Mouse (Mus musculus): ENCODE data around the gene Lta. TPM values are rescaled to one million over a fixed set of nuclear protein-coding genes. Genes with fewer than 3 reads are reported as not detected.
A peak's percentile ranks its signal among the peaks of the same experiment; 100 is the strongest.

Gene Lta
- polyA plus RNA-seq (2014; fragmentation: Nextera tagmentation; extraction: Ambion mirVana), result not detected in 2 replicates

DNA sequence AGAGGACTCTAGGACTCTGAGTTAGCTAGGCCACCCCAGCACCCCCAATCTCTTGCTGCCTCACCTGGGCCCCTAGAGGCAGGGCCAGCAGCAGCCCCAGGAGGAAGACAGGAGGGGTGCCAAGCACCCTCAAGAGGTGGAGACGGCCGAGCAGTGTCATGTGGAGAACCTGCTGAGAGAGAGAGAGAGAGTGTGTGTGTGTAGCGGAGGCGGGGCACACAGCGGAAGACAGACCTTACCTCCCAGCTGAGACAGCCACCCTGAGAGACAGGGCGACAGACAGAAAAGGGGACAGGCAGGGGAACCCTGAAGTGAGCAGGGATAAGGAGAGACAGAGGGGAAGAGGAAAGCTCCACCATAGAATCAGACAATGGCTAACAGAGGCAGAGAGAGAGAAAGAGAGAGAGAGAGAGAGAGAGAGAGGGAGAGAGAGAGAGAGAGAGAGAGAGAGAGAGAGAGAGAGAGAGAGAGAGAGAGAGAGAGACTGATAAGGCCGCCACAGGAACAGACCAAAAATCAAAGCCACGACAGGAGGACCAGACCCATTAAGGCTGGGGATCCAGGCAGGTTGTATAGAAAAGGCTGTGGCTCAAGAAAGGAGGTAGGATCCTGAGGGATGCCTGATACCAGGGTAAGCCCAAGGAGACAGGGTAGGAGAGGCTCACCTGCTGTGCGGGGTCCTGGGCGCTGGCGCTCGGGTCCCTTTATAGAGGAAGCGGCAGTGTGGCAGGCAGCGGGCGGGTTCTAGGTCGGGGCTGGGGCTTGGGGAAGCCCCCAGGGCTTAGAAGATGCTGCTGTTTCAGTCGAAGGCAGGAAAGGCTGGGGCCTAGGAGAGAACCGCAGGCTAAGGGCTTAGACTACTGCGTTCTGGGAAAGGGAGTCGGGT is at the start of gene Lta:
Gene Lta, minus strand, starts transcription at position 858 of the 886 bp plus-strand sequence.
- peaks cover 51% of the 10 kb centered on the region for H3K27me3 ChIP-seq (replicated peaks; ENCODE audit: control insufficient read depth, insufficient read depth, low read length)
- no peak within 1 kb of the TSS for H3K9ac ChIP-seq (ENCODE audit: low read depth, low read length)
- H3K36me3 ChIP-seq (ENCODE audit: control insufficient read depth, insufficient read depth, low read length), result no peaks in the 10 kb centered on the region
- WGBS, result 29% methylated on average over 20 of the region's 20 CpGs
- H3K9me3 ChIP-seq (ENCODE audit: control insufficient read depth, low read length), result no peaks in the 10 kb centered on the region
- DNase-seq (ENCODE audit: low spot score) (no peak), ATAC-seq (replicated peaks; ENCODE audit: low FRiP score) (no peak)
- H3K4me1 ChIP-seq (replicated peaks; ENCODE audit: control insufficient read depth, insufficient read depth, low read length), result peaks cover 3% of the 10 kb centered on the region; the same call in 1 of the 2 replicates
- H3K4me2 ChIP-seq, result no peak within 1 kb of the TSS
- no peak within 1 kb of the TSS for H3K4me3 ChIP-seq (ENCODE audit: low read depth, low read length)
- no peak within 1 kb of the TSS for H3K27ac ChIP-seq (ENCODE audit: low read depth, low read length)

DNA sequence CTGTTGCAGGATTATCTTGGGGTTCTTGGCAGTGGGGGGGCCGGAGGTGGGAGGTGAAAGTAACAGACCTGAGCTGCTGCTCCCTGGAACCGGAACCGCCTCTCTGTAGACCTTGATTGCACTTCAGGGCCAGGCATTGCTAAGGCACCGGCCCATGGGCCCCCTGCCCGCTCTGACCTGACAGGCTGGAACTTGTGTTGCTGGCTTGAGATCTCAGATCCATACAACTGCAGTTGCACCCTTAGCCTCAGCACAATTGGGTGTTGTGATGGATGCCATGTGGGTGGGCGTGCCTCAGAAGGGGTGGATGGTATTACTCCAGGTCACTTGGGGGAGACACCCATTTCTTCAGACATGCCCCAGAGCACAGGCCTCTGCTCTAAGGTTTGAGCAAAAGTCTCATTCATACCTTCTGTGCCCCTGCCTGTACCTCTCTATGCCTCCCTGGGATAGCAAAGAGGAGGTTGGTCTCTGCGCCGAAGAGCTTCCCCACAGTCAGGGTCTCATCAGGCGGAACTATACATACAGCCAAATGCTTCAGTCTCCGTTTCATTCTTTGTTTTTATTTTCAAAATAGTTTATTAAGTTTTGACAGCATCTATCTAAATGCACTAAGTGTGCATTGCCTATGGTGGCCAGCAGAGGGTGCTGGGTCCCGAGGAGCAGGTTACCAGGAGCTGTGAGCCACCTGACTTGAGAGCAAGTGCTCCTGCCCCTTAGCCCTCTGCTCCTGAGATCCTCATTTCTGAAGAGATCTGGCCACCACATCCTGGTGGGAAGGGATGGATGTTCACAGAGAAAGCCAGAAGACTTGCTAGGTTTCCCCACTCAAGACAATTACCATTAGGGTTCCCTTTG is 49.3 kb upstream of the Lta start:
- Histone ChIP-seq H3K4me2 (no peak overlapping the region), H3K9ac (ENCODE audit: low read depth, low read length) (no peak overlapping the region), H3K9me3 (ENCODE audit: control insufficient read depth, low read length) (no peaks in the 10 kb centered on the region), H3K27ac (ENCODE audit: low read depth, low read length) (no peak overlapping the region; the same call in 1 of the 2 replicates), H3K27me3 (replicated peaks; ENCODE audit: control insufficient read depth, insufficient read depth, low read length) (no peaks in the 10 kb centered on the region), H3K4me3 (ENCODE audit: low read depth, low read length) (no peak overlapping the region), H3K4me1 (replicated peaks; ENCODE audit: control insufficient read depth, insufficient read depth, low read length) (0 out of 2 replicates have a peak, but pooled peaks cover 2% of the 10 kb centered on the region), H3K36me3 (ENCODE audit: control insufficient read depth, insufficient read depth, low read length) (peaks cover 41% of the 10 kb centered on the region)
- WGBS, result 59% methylated on average over 11 of the region's 11 CpGs
- ATAC-seq (replicated peaks; ENCODE audit: low FRiP score) (peak; percentile 53), DNase-seq (ENCODE audit: low spot score) (no peak)

DNA sequence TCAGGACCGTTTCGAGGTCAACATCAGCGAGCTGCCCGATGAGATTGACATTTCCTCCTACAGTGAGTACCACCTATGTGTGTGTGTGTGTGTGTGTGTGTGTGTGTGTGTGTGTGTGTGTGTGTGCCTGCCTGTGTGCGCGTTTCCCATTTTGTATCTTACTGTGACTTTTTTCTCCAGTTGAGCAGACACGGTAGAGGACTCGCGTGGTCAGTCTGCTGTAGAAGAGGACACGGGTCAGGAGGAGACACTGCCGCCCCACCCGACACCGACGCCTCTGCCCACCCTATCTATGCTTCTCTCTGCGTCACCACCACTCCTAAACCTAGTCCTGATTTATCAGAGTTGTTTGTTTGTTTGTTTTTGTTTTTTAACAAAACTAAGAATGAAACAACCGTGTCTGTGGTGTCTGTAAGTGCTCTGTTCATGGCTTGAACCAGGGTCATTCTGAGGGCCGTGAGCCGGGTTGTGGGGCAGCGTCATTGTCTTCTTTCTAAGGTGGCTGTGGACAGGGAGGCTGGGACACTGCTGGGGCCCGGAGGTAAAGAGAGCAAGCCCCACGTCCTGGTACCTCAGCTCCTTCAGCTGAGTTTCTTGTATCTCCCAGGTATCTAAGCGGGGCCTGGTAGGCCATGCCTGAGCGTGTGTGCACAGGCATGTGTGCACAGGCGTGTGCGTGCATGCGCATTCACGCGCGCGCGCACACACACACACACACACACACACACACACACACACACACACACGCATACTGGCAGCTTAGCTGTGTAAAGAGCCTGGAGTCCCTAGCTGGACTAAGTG is 48.3 kb upstream of the Lta start:
- Histone ChIP-seq H3K36me3 (ENCODE audit: control insufficient read depth, insufficient read depth, low read length) (peaks cover 51% of the 10 kb centered on the region), H3K4me2 (no peak overlapping the region), H3K9me3 (ENCODE audit: control insufficient read depth, low read length) (no peaks in the 10 kb centered on the region), H3K4me3 (ENCODE audit: low read depth, low read length) (no peak overlapping the region), H3K27me3 (replicated peaks; ENCODE audit: control insufficient read depth, insufficient read depth, low read length) (no peaks in the 10 kb centered on the region), H3K9ac (ENCODE audit: low read depth, low read length) (no peak overlapping the region), H3K4me1 (replicated peaks; ENCODE audit: control insufficient read depth, insufficient read depth, low read length) (0 out of 2 replicates have a peak, but pooled peaks cover 2% of the 10 kb centered on the region), H3K27ac (ENCODE audit: low read depth, low read length) (no peak overlapping the region)
- no peak for ATAC-seq (replicated peaks; ENCODE audit: low FRiP score)
- WGBS, result 86% methylated on average over 32 of the region's 32 CpGs
- DNase-seq (ENCODE audit: low spot score), result no peak

DNA sequence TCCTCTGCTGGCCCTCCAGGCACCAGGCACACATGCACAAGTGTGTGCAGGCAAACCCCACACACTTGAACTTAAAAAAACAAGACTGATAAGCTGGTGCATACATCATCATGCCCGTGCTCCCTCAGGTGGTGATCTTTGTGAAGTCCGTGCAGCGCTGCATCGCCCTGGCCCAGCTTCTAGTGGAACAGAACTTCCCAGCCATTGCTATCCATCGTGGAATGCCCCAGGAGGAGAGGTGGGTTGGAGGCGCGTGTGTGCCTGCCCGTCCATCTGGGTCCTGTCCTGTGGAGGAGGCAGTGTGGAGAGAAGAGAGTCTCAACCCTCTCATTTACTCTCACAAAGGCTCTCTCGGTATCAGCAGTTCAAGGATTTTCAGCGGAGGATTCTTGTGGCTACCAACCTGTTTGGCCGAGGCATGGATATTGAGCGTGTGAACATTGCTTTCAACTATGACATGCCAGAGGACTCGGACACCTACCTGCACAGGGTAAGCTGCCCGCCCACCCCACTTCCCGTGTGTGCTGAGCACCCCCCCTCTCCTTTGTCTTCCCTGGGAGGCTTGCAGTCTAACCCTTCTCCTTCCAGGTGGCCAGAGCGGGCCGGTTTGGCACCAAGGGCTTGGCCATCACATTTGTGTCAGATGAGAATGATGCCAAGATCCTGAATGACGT is 47.6 kb upstream of the Lta start:
- DNase-seq (ENCODE audit: low spot score), result no peak

DNA sequence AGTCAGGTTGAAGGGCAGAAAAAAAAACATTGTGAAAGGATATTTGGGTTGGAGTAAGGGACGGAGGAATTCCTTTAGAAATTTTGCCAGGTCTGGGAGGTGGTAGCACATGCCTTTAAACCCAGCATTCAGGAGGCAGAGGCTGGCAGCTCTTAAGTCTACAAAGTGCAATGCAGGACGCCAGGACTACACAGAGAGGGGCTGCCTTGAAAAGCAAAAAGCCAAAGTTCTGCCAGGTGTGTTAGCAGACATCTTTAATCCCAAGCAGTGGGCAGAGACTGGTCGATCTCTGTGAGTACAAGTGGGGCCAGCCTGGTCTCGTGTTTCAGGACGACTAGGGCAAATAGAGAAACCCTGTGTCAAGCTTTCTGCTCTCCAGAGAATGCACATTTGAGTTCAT is 46.8 kb upstream of the Lta start:
- Histone ChIP-seq H3K9me3 (ENCODE audit: control insufficient read depth, low read length) (no peaks in the 10 kb centered on the region), H3K27me3 (replicated peaks; ENCODE audit: control insufficient read depth, insufficient read depth, low read length) (no peaks in the 10 kb centered on the region), H3K36me3 (ENCODE audit: control insufficient read depth, insufficient read depth, low read length) (peaks cover 63% of the 10 kb centered on the region), H3K4me3 (ENCODE audit: low read depth, low read length) (no peak overlapping the region), H3K4me1 (replicated peaks; ENCODE audit: control insufficient read depth, insufficient read depth, low read length) (no peaks in the 10 kb centered on the region), H3K27ac (ENCODE audit: low read depth, low read length) (no peak overlapping the region), H3K4me2 (no peak overlapping the region), H3K9ac (ENCODE audit: low read depth, low read length) (no peak overlapping the region)
- ATAC-seq (replicated peaks; ENCODE audit: low FRiP score) (no peak), DNase-seq (ENCODE audit: low spot score) (no peak)
- 82% methylated on average over 5 of the region's 5 CpGs for WGBS

More for the DNA sequence above, 47.6 kb upstream of the Lta start:
- Histone ChIP-seq H3K9ac (ENCODE audit: low read depth, low read length) (no peak overlapping the region), H3K4me2 (no peak overlapping the region), H3K4me3 (ENCODE audit: low read depth, low read length) (no peak overlapping the region), H3K9me3 (ENCODE audit: control insufficient read depth, low read length) (no peaks in the 10 kb centered on the region), H3K27ac (ENCODE audit: low read depth, low read length) (no peak overlapping the region), H3K4me1 (replicated peaks; ENCODE audit: control insufficient read depth, insufficient read depth, low read length) (0 out of 2 replicates have a peak, but pooled peaks cover under 1% of the 10 kb centered on the region), H3K36me3 (ENCODE audit: control insufficient read depth, insufficient read depth, low read length) (peaks cover 57% of the 10 kb centered on the region), H3K27me3 (replicated peaks; ENCODE audit: control insufficient read depth, insufficient read depth, low read length) (no peaks in the 10 kb centered on the region)
- 84% methylated on average over 18 of the region's 18 CpGs for WGBS
- no peak for ATAC-seq (replicated peaks; ENCODE audit: low FRiP score)

DNA sequence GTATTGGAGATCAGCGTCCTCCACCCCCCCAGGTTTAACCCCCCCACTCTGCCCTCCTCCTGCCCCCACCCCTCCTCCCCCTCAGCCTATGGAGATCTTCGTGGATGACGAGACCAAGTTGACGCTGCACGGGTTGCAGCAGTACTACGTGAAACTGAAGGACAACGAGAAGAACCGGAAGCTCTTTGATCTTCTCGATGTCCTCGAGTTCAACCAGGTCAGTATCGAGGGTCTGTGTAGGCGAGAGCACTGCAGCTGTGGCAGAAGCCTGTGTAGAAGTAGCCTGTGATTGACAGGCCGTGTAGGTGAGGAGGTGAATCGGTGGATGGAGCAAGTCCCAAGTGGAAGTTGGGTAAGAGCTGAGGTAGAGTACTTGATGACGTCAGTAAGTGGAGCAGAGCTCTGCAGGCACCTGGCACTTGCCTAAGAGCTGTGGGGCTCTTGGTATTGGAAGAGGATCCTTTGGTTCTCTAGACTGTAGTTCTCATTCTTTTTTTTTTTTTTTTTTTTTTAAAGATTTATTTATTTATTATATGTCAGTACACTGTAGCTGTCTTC is 46.1 kb upstream of the Lta start:
- no peaks in the 10 kb centered on the region for H3K9me3 ChIP-seq (ENCODE audit: control insufficient read depth, low read length)
- no peaks in the 10 kb centered on the region for H3K27me3 ChIP-seq (replicated peaks; ENCODE audit: control insufficient read depth, insufficient read depth, low read length)
- WGBS, result 84% methylated on average over 15 of the region's 15 CpGs
- no peak overlapping the region for H3K4me3 ChIP-seq (ENCODE audit: low read depth, low read length)
- no peak overlapping the region for H3K4me2 ChIP-seq
- H3K4me1 ChIP-seq (replicated peaks; ENCODE audit: control insufficient read depth, insufficient read depth, low read length), result no peaks in the 10 kb centered on the region
- H3K27ac ChIP-seq (ENCODE audit: low read depth, low read length), result no peak overlapping the region
- no peak for DNase-seq (ENCODE audit: low spot score)
- no peak for ATAC-seq (replicated peaks; ENCODE audit: low FRiP score)
- H3K9ac ChIP-seq (ENCODE audit: low read depth, low read length), result no peak overlapping the region
- H3K36me3 ChIP-seq (ENCODE audit: control insufficient read depth, insufficient read depth, low read length), result peaks cover 71% of the 10 kb centered on the region

DNA sequence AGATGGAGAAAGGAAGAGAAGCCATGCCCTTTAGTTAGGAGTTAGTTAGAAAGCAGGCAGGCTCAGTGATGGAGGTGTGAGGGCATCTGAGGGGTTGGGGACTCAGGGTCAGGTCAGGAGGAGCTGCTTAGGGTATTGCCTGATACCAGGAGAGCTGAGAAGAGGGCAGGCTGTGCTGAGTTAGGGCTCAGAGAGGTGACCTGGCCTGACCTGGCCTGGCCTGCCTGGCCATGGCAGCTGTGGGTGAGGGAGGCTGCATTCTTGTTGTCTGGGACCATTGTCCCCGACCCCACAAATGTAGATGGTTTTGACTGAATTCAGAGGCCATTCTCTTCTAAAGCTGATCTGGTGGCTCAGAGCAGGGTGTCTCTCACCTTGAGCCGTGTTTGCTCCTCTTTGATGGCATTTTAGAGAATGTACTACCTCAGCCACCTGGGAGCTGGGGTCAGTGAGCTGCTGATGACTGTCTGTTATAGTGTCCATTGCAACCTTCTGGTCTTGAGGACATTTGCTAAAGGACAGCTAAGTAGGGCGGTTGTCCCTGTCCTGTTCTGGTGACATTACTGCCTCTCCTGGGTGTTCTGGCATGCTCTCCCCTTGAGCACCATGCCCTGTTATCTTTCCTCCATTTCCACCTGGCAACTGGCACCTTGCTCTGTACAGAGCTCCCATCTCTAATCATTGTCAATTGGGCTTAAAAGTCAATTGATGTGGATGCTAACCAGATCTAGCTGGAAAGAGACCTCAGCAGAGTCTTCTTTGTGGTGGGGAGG is 45.4 kb upstream of the Lta start:
- H3K9me3 ChIP-seq (ENCODE audit: control insufficient read depth, low read length), result no peaks in the 10 kb centered on the region
- H3K4me1 ChIP-seq (replicated peaks; ENCODE audit: control insufficient read depth, insufficient read depth, low read length), result peaks cover 1% of the 10 kb centered on the region; the same call in 1 of the 2 replicates
- H3K4me2 ChIP-seq, result no peak overlapping the region
- peaks cover 78% of the 10 kb centered on the region for H3K36me3 ChIP-seq (ENCODE audit: control insufficient read depth, insufficient read depth, low read length)
- H3K27ac ChIP-seq (ENCODE audit: low read depth, low read length), result no peak overlapping the region
- ATAC-seq (replicated peaks; ENCODE audit: low FRiP score) (no peak), DNase-seq (ENCODE audit: low spot score) (no peak)
- no peak overlapping the region for H3K4me3 ChIP-seq (ENCODE audit: low read depth, low read length)
- H3K27me3 ChIP-seq (replicated peaks; ENCODE audit: control insufficient read depth, insufficient read depth, low read length), result no peaks in the 10 kb centered on the region
- 88% methylated on average over 3 of the region's 3 CpGs for WGBS
- no peak overlapping the region for H3K9ac ChIP-seq (ENCODE audit: low read depth, low read length)
